Mouse (Mus musculus) heart, postnatal 0 days (tissue): Measurements from ENCODE around the gene Cyp4v3. TPM values are rescaled to one million over a fixed set of nuclear protein-coding genes. Genes with fewer than 3 reads are reported as not detected.

Experiments used
- ATAC-seq: fragments of 200-750 bp; cut with Nextera tagmentation; 2 replicates; pipeline ENCODE4 v1.8.0; 2017; ENCODE audit warnings: low read depth, moderate number of reproducible peaks, moderate library complexity; ENCODE audit not compliant: insufficient read depth
- DNase-seq: peaks from one replicate; pipeline ENCODE4 v3.0.0-alpha.2; 2016; ENCODE audit warnings: low spot score
- H3K27ac ChIP-seq: fragments of 300-500 bp; sonication (generic); 2 replicates; pipeline ENCODE4 v1.5.1; 2014; ENCODE audit warnings: low read depth, mild to moderate bottlenecking
- H3K27me3 ChIP-seq: fragments of 300-500 bp; sonication (generic); 2 replicates; pipeline ENCODE4 v1.6.1; 2014; ENCODE audit warnings: low read length, mixed read lengths; ENCODE audit not compliant: control insufficient read depth, insufficient read depth
- H3K36me3 ChIP-seq: fragments of 300-500 bp; sonication (generic); replicated peaks from 2 replicates; pipeline ENCODE4 v1.6.1; 2014; ENCODE audit warnings: low read length, mixed read lengths; ENCODE audit not compliant: control insufficient read depth, insufficient read depth
- H3K4me1 ChIP-seq: fragments of 300-500 bp; sonication (generic); 2 replicates; pipeline ENCODE4 v1.6.1; 2014; ENCODE audit warnings: antibody characterized with exemption; ENCODE audit not compliant: control insufficient read depth, insufficient read depth
- H3K4me2 ChIP-seq: fragments of 300-500 bp; sonication (generic); 2 replicates; pipeline ENCODE4 v1.6.1; 2014; ENCODE audit warnings: low read depth, mild to moderate bottlenecking, low read length, moderate library complexity
- H3K4me3 ChIP-seq: fragments of 300-500 bp; sonication (generic); 2 replicates; pipeline ENCODE4 v1.5.1; 2014; ENCODE audit warnings: low read depth, low read length
- H3K9ac ChIP-seq: fragments of 300-500 bp; sonication (generic); replicated peaks from 2 replicates; pipeline ENCODE4 v1.6.1; 2014; ENCODE audit warnings: low read depth, low read length, mixed read lengths
- H3K9me3 ChIP-seq: fragments of 300-500 bp; sonication (generic); replicated peaks from 2 replicates; pipeline ENCODE4 v1.6.1; 2016; ENCODE audit warnings: low read length; ENCODE audit not compliant: control insufficient read depth
- CTCF ChIP-seq: IDR thresholded peaks from 2 replicates; pipeline ENCODE4 v1.5.1; 2016; ENCODE audit warnings: antibody characterized with exemption, control low read depth, low read depth
- EP300 ChIP-seq: IDR thresholded peaks from 2 replicates; pipeline ENCODE4 v1.6.1; 2016; ENCODE audit warnings: antibody characterized with exemption, low read depth
- WGBS: fragments of 180-500 bp; shearing (Covaris S2); extraction: QIAGEN DNeasy Blood & Tissue Kit; methylation state at CpG from one replicate; pipeline ENCODE4 v1.1.7; 2014; 5-methylcytosine and 5-hydroxymethylcytosine counted together
- polyA plus RNA-seq: library from polyadenylated mRNA; unstranded; fragments of >200 nt; fragmentation: Nextera tagmentation; extraction: Ambion mirVana; gene quantifications from 2 replicates; pipeline ENCODE4 v1.2.1, GENCODE M21; 2015
- total RNA-seq: library from RNA; depleted of rRNA; stranded (reverse); fragments of >200 nt; gene quantifications from 2 replicates; pipeline ENCODE4 v1.2.3, GENCODE M21; 2014; ENCODE audit warnings: low replicate concordance

The Cyp4v3 gene
- total and polyA plus RNA-seq, 2 experiments from 2014 or later = 0.83 to 1.3 TPM

- no peaks in the 10 kb centered on the region for H3K4me1 ChIP-seq
- H3K9ac ChIP-seq = no peak overlapping the region
- TF ChIP-seq CTCF (no peak), EP300 (no peak)
- ATAC-seq = no peak
- WGBS = 79% methylated on average over 1 of the region's 1 CpGs
- H3K9me3 ChIP-seq = no peaks in the 10 kb centered on the region
- H3K4me3 ChIP-seq = no peak overlapping the region
- no peak overlapping the region for H3K4me2 ChIP-seq
- no peak overlapping the region for H3K27ac ChIP-seq
- H3K36me3 ChIP-seq = no peaks in the 10 kb centered on the region
- DNase-seq = no peak
- no peaks in the 10 kb centered on the region for H3K27me3 ChIP-seq
Measured at GRCm38 (mm10) chr8:45367154-45367553, 34.1 kb upstream of the Cyp4v3 start.

- Histone ChIP-seq H3K4me1 (0 out of 2 replicates have a peak, but pooled peaks cover under 1% of the 10 kb centered on the region), H3K27ac (no peak overlapping the region), H3K36me3 (no peaks in the 10 kb centered on the region), H3K9me3 (no peaks in the 10 kb centered on the region), H3K9ac (no peak overlapping the region), H3K4me2 (no peak overlapping the region), H3K4me3 (no peak overlapping the region), H3K27me3 (no peaks in the 10 kb centered on the region)
- no peak for TF ChIP-seq EP300
- no peak for TF ChIP-seq CTCF
- 56% methylated on average over 1 of the region's 1 CpGs for WGBS
- no peak for ATAC-seq
- no peak for DNase-seq
Measured at GRCm38 (mm10) chr8:45363220-45363619, 30.2 kb upstream of the Cyp4v3 start.

GRCm38 (mm10) chr8:45362323-45362722, 29.3 kb upstream of the Cyp4v3 start:
- TF ChIP-seq EP300 = no peak
- peak; percentile 56 for TF ChIP-seq CTCF

GRCm38 (mm10) chr8:45359091-45359605, 26.1 kb upstream of the Cyp4v3 start:
- DNase-seq (no peak), ATAC-seq (no peak)
- 75% methylated on average over 6 of the region's 6 CpGs for WGBS
- no peak overlapping the region for H3K27ac ChIP-seq
- H3K9ac ChIP-seq = no peak overlapping the region
- 0 out of 2 replicates have a peak, but pooled peaks cover 7% of the 10 kb centered on the region for H3K4me1 ChIP-seq
- peak overlapping the region; percentile 64; the same call in 1 of the 2 replicates for H3K4me3 ChIP-seq
- TF ChIP-seq CTCF (no peak; the same call in 1 of the 2 replicates), EP300 (no peak)
- no peaks in the 10 kb centered on the region for H3K27me3 ChIP-seq
- H3K36me3 ChIP-seq = no peaks in the 10 kb centered on the region
- H3K9me3 ChIP-seq = no peaks in the 10 kb centered on the region
- H3K4me2 ChIP-seq = peak overlapping the region; percentile 94; the same call in 1 of the 2 replicates

More at GRCm38 (mm10) chr8:45362323-45362722, 29.3 kb upstream of the Cyp4v3 start:
- no peak for ATAC-seq
- Histone ChIP-seq H3K4me3 (no peak overlapping the region), H3K9ac (no peak overlapping the region), H3K9me3 (no peaks in the 10 kb centered on the region), H3K36me3 (no peaks in the 10 kb centered on the region), H3K27ac (no peak overlapping the region), H3K27me3 (no peaks in the 10 kb centered on the region), H3K4me2 (no peak overlapping the region), H3K4me1 (0 out of 2 replicates have a peak, but pooled peaks cover 7% of the 10 kb centered on the region)
- WGBS = 55% methylated on average over 6 of the region's 6 CpGs
- DNase-seq = peak; percentile 21

- 6% methylated on average over 49 of the region's 49 CpGs for WGBS
- Histone ChIP-seq H3K4me3 (peak overlapping the region; percentile 64), H3K27ac (no peak overlapping the region), H3K4me1 (0 out of 2 replicates have a peak, but pooled peaks cover 7% of the 10 kb centered on the region), H3K27me3 (no peaks in the 10 kb centered on the region), H3K36me3 (no peaks in the 10 kb centered on the region), H3K9ac (peak overlapping the region; percentile 66), H3K9me3 (no peaks in the 10 kb centered on the region), H3K4me2 (peak overlapping the region; percentile 94)
- peak; percentile 69 for ATAC-seq
- DNase-seq = peak; percentile 27
- no peak for TF ChIP-seq CTCF
- TF ChIP-seq EP300 = no peak
Measured at GRCm38 (mm10) chr8:45358132-45358918, 25.3 kb upstream of the Cyp4v3 start.
